Mouse (Mus musculus) liver, embryonic 11.5 days (tissue): ENCODE data around the gene Ino80b. TPM values are rescaled to one million over a fixed set of nuclear protein-coding genes. Genes with fewer than 3 reads are reported as not detected.

Source experiments
- ATAC-seq: fragments of 200-750 bp; cut with Nextera tagmentation; replicated peaks from 2 replicates; pipeline ENCODE4 v1.8.0; 2017; ENCODE audit warnings: moderate number of reproducible peaks, mild to moderate bottlenecking, moderate TSS enrichment, moderate library complexity; ENCODE audit not compliant: low FRiP score
- DNase-seq: peaks from one replicate; pipeline ENCODE4 v3.0.0-alpha.2; 2017; ENCODE audit warnings: low spot score
- H3K27ac ChIP-seq: fragments of 300-500 bp; sonication (generic); 2 replicates; pipeline ENCODE4 v1.5.1; 2014; ENCODE audit warnings: mild to moderate bottlenecking, low read depth, low read length, control low read depth
- H3K27me3 ChIP-seq: fragments of 300-500 bp; sonication (generic); replicated peaks from 2 replicates; pipeline ENCODE4 v1.6.1; 2014; ENCODE audit warnings: low read length, mixed read lengths; ENCODE audit not compliant: control insufficient read depth, insufficient read depth
- H3K36me3 ChIP-seq: fragments of 300-500 bp; sonication (generic); 2 replicates; pipeline ENCODE4 v1.6.1; 2014; ENCODE audit warnings: mild to moderate bottlenecking, low read length, moderate library complexity, mixed read lengths; ENCODE audit not compliant: control insufficient read depth, insufficient read depth
- H3K4me1 ChIP-seq: fragments of 300-500 bp; sonication (generic); replicated peaks from 2 replicates; pipeline ENCODE4 v1.6.1; 2014; ENCODE audit warnings: low read length, mixed read lengths; ENCODE audit not compliant: control insufficient read depth, insufficient read depth
- H3K4me2 ChIP-seq: fragments of 300-500 bp; sonication (generic); 2 replicates; pipeline ENCODE4 v1.6.1; 2014; ENCODE audit warnings: mild to moderate bottlenecking, control low read depth, moderate library complexity
- H3K4me3 ChIP-seq: fragments of 300-500 bp; sonication (generic); 2 replicates; pipeline ENCODE4 v1.5.1; 2014; ENCODE audit warnings: low read depth, low read length, control low read depth
- H3K9ac ChIP-seq: fragments of 300-500 bp; sonication (generic); 2 replicates; pipeline ENCODE4 v1.6.1; 2014; ENCODE audit warnings: low read depth, low read length, control low read depth
- H3K9me3 ChIP-seq: fragments of 300-500 bp; sonication (generic); 2 replicates; pipeline ENCODE4 v1.6.1; 2016; ENCODE audit warnings: low read length, inconsistent platforms, mixed read lengths; ENCODE audit not compliant: control insufficient read depth
- WGBS: fragments of 180-500 bp; shearing (Covaris S2); extraction: QIAGEN DNeasy Blood & Tissue Kit; methylation state at CpG from one replicate; pipeline ENCODE4 v1.1.7; 2014; 5-methylcytosine and 5-hydroxymethylcytosine counted together
- polyA plus RNA-seq: library from polyadenylated mRNA; unstranded; fragments of >200 nt; fragmentation: Nextera tagmentation; extraction: Ambion mirVana; gene quantifications from 2 replicates; pipeline ENCODE4 v1.2.1, GENCODE M21; 2014

Ino80b gene
- polyA plus RNA-seq, 1 experiment from 2014 or later, result 17.6 TPM

GRCm38 (mm10) chr6:83136881-83137575 lies 11.8 kb upstream of the Ino80b start:
- Histone ChIP-seq H3K9me3 (no peaks in the 10 kb centered on the region), H3K27ac (peak overlapping the region; percentile 97), H3K4me3 (peak overlapping the region; percentile 63), H3K9ac (peak overlapping the region; percentile 86), H3K27me3 (peaks cover 20% of the 10 kb centered on the region), H3K4me2 (peak overlapping the region; percentile 86), H3K36me3 (no peaks in the 10 kb centered on the region; the same call in 1 of the 2 replicates), H3K4me1 (peaks cover 33% of the 10 kb centered on the region)
- ATAC-seq, result peak; percentile 50
- 4% methylated on average over 24 of the region's 26 CpGs for WGBS
- DNase-seq, result peak; percentile 80

- H3K4me1 ChIP-seq, result peaks cover 31% of the 10 kb centered on the region
- ATAC-seq (no peak), DNase-seq (no peak)
- H3K4me3 ChIP-seq, result peak overlapping the region; percentile 63
- peak overlapping the region; percentile 97 for H3K27ac ChIP-seq
- peak overlapping the region; percentile 86 for H3K4me2 ChIP-seq
- H3K36me3 ChIP-seq, result no peaks in the 10 kb centered on the region; the same call in 1 of the 2 replicates
- H3K27me3 ChIP-seq, result peaks cover 15% of the 10 kb centered on the region
- H3K9ac ChIP-seq, result peak overlapping the region; percentile 86
- 25% methylated on average over 5 of the region's 5 CpGs for WGBS
- H3K9me3 ChIP-seq, result no peaks in the 10 kb centered on the region
Measured at GRCm38 (mm10) chr6:83136291-83136880, 11.2 kb upstream of the Ino80b start.

- peaks cover 29% of the 10 kb centered on the region for H3K4me1 ChIP-seq
- no peaks in the 10 kb centered on the region for H3K9me3 ChIP-seq
- H3K9ac ChIP-seq, result peak overlapping the region; percentile 86
- H3K27me3 ChIP-seq, result peaks cover 15% of the 10 kb centered on the region
- DNase-seq (no peak), ATAC-seq (no peak)
- H3K4me3 ChIP-seq, result peak overlapping the region; percentile 63
- H3K36me3 ChIP-seq, result no peaks in the 10 kb centered on the region; the same call in 1 of the 2 replicates
- 20% methylated on average over 33 of the region's 37 CpGs for WGBS
- peak overlapping the region; percentile 86 for H3K4me2 ChIP-seq
- 0 out of 2 replicates have a peak overlapping the region, but pooled peaks have one; percentile 97 for H3K27ac ChIP-seq
Measured at GRCm38 (mm10) chr6:83135571-83136161, 10.4 kb upstream of the Ino80b start.

- Histone ChIP-seq H3K4me1 (peaks cover 29% of the 10 kb centered on the region), H3K9ac (peak within 1 kb of the TSS; percentile 86), H3K36me3 (no peaks in the 10 kb centered on the region; the same call in 1 of the 2 replicates), H3K4me2 (peak within 1 kb of the TSS; percentile 86), H3K9me3 (no peaks in the 10 kb centered on the region), H3K27ac (peak within 1 kb of the TSS; percentile 97; the same call in 1 of the 2 replicates), H3K4me3 (peak within 1 kb of the TSS; percentile 63), H3K27me3 (peaks cover 15% of the 10 kb centered on the region)
- ATAC-seq (no peak), DNase-seq (no peak)
- 62% methylated on average over 7 of the region's 7 CpGs for WGBS
Measured at GRCm38 (mm10) chr6:83134951-83135513, 9.8 kb upstream of the Ino80b start, which contains the start of gene Rtkn. Gene Rtkn, plus strand, starts transcription at chr6:83135463.

GRCm38 (mm10) chr6:83134226-83134625 lies 9.0 kb upstream of the Ino80b start:
- Histone ChIP-seq H3K4me2 (no peak overlapping the region), H3K27ac (no peak overlapping the region), H3K4me1 (peaks cover 29% of the 10 kb centered on the region), H3K9ac (no peak overlapping the region), H3K36me3 (no peaks in the 10 kb centered on the region), H3K4me3 (no peak overlapping the region), H3K27me3 (peaks cover 15% of the 10 kb centered on the region), H3K9me3 (no peaks in the 10 kb centered on the region)
- no peak for DNase-seq
- ATAC-seq, result no peak
- 68% methylated on average over 3 of the region's 3 CpGs for WGBS

- H3K9me3 ChIP-seq, result no peaks in the 10 kb centered on the region
- H3K4me1 ChIP-seq, result peaks cover 17% of the 10 kb centered on the region
- H3K9ac ChIP-seq, result no peak overlapping the region
- 0 out of 2 replicates have a peak, but pooled peaks have one; percentile 14 for ATAC-seq
- no peak for DNase-seq
- WGBS, result 74% methylated on average over 9 of the region's 9 CpGs
- no peak overlapping the region; the same call in 1 of the 2 replicates for H3K4me2 ChIP-seq
- peak overlapping the region; percentile 66 for H3K27ac ChIP-seq
- no peaks in the 10 kb centered on the region for H3K36me3 ChIP-seq
- peaks cover 15% of the 10 kb centered on the region for H3K27me3 ChIP-seq
- H3K4me3 ChIP-seq, result no peak overlapping the region
Measured at GRCm38 (mm10) chr6:83132176-83132919, 7.1 kb upstream of the Ino80b start.

- no peak overlapping the region for H3K9ac ChIP-seq
- H3K4me1 ChIP-seq, result peaks cover 13% of the 10 kb centered on the region
- no peaks in the 10 kb centered on the region for H3K36me3 ChIP-seq
- ATAC-seq (peak; percentile 57), DNase-seq (no peak)
- H3K27ac ChIP-seq, result peak overlapping the region; percentile 20
- no peaks in the 10 kb centered on the region for H3K9me3 ChIP-seq
- WGBS, result 50% methylated on average over 6 of the region's 6 CpGs
- H3K4me2 ChIP-seq, result peak overlapping the region; percentile 11; the same call in 1 of the 2 replicates
- no peak overlapping the region for H3K4me3 ChIP-seq
- H3K27me3 ChIP-seq, result peaks cover 15% of the 10 kb centered on the region
Measured at GRCm38 (mm10) chr6:83131469-83132034, 6.3 kb upstream of the Ino80b start.

GRCm38 (mm10) chr6:83127419-83127818 lies 2.2 kb upstream of the Ino80b start:
- Histone ChIP-seq H3K4me2 (no peak overlapping the region), H3K4me3 (no peak overlapping the region), H3K9ac (no peak overlapping the region), H3K9me3 (no peaks in the 10 kb centered on the region), H3K27ac (no peak overlapping the region), H3K36me3 (0 out of 2 replicates have a peak, but pooled peaks cover 2% of the 10 kb centered on the region), H3K4me1 (peaks cover 17% of the 10 kb centered on the region), H3K27me3 (no peaks in the 10 kb centered on the region)
- WGBS, result 84% methylated on average over 5 of the region's 5 CpGs
- DNase-seq, result no peak
- no peak for ATAC-seq
